Mouse (Mus musculus) kidney, embryonic 15.5 days (tissue): ENCODE measurements around the gene Nr3c2. TPM values are rescaled to one million over a fixed set of nuclear protein-coding genes. Genes with fewer than 3 reads are reported as not detected.

Experiments used
- ATAC-seq: fragments of 200-750 bp; cut with Nextera tagmentation; replicated peaks from 2 replicates; pipeline ENCODE4 v1.8.0; 2017; ENCODE audit warnings: moderate TSS enrichment; ENCODE audit not compliant: low FRiP score
- H3K27ac ChIP-seq: fragments of 300-500 bp; sonication (generic); 2 replicates; pipeline ENCODE4 v1.5.1; 2015; ENCODE audit warnings: mild to moderate bottlenecking, inconsistent platforms
- H3K27me3 ChIP-seq: fragments of 300-500 bp; sonication (generic); 2 replicates; pipeline ENCODE4 v1.6.1; 2015; ENCODE audit warnings: inconsistent platforms
- H3K36me3 ChIP-seq: fragments of 300-500 bp; sonication (generic); 2 replicates; pipeline ENCODE4 v1.6.1; 2015; ENCODE audit warnings: inconsistent platforms
- H3K4me1 ChIP-seq: fragments of 300-500 bp; sonication (generic); 2 replicates; pipeline ENCODE4 v1.6.1; 2015; ENCODE audit warnings: inconsistent platforms
- H3K4me2 ChIP-seq: fragments of 300-500 bp; sonication (generic); 2 replicates; pipeline ENCODE4 v1.6.1; 2015; ENCODE audit warnings: moderate library complexity, mild to moderate bottlenecking, inconsistent platforms
- H3K4me3 ChIP-seq: fragments of 300-500 bp; sonication (generic); replicated peaks from 2 replicates; pipeline ENCODE4 v1.5.1; 2015; ENCODE audit warnings: mild to moderate bottlenecking, inconsistent platforms
- H3K9ac ChIP-seq: fragments of 300-500 bp; sonication (generic); 2 replicates; pipeline ENCODE4 v1.6.1; 2015; ENCODE audit warnings: mild to moderate bottlenecking, inconsistent platforms
- H3K9me3 ChIP-seq: fragments of 300-500 bp; sonication (generic); replicated peaks from 2 replicates; pipeline ENCODE4 v1.6.1; 2016; ENCODE audit warnings: inconsistent platforms
- WGBS: fragments of 180-500 bp; shearing (Covaris S2); methylation state at CpG from one replicate; pipeline ENCODE4 v1.1.7; 2015; ENCODE audit warnings: mixed read lengths; 5-methylcytosine and 5-hydroxymethylcytosine counted together
- polyA plus RNA-seq: library from polyadenylated mRNA; unstranded; fragments of >200 nt; fragmentation: Nextera tagmentation; extraction: Ambion mirVana; gene quantifications from 2 replicates; pipeline ENCODE4 v1.2.1, GENCODE M21; 2015

The Nr3c2 gene
- polyA plus RNA-seq, 1 experiment from 2014 or later = 3.7 TPM

DNA sequence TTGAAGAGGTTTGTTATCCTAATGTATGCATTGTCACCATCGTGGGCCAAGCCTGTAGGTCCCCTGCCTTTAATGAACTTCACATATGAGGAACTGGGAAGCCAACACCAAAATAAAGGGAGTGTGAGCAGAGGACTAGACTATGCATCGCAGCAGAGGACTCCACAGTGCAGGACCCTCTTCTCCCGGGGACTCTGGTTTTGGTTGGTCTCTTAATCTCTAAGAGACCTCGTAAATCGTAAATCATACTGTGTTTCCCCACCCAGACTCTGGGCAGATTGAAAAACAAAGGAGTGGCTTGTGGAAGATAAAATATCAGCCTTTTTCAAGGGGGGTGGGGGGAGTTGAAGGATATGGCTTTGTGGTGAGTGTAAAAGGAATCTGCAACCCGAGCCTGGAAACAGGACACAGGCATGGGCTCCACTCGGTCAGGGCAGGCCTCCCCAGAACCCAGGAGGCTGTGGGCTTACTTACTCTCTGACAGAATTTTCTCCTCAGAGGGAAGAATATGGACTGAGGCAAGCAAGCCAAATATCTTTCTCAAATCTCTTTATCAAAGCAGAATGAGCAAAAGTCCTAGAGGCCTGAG is 234.6 kb downstream of the Nr3c2 start:
- H3K4me2 ChIP-seq = no peak overlapping the region
- peak overlapping the region; percentile 28 for H3K27ac ChIP-seq
- peak; percentile 80 for ATAC-seq
- no peak overlapping the region for H3K4me3 ChIP-seq
- H3K4me1 ChIP-seq = peaks cover 10% of the 10 kb centered on the region
- H3K36me3 ChIP-seq = no peaks in the 10 kb centered on the region
- H3K9me3 ChIP-seq = peaks cover 5% of the 10 kb centered on the region; the same call in 1 of the 2 replicates
- H3K27me3 ChIP-seq = no peaks in the 10 kb centered on the region
- WGBS = 25% methylated on average over 7 of the region's 7 CpGs
- H3K9ac ChIP-seq = no peak overlapping the region

DNA sequence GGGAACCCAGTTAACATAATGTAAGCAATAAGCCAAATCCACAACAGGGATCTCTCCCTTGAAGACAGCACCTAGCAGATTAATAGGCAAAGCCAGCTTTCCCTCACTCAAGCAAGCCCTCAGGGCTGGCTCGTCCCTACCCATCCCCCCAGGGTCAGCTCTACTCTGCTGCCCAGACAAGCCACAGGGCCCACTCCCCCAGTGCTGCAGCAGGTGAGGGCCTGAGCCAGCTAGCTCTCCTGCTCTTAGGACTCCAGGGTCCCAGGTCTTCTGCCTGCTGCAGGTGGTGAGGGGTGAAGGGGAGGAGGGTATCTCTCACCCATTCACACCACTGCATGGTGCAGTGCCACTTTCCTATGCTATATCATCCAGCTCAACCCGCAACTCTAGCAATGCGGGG is 246.0 kb downstream of the Nr3c2 start:
- Histone ChIP-seq H3K36me3 (no peaks in the 10 kb centered on the region), H3K4me3 (no peak overlapping the region), H3K27ac (no peak overlapping the region), H3K4me1 (no peaks in the 10 kb centered on the region), H3K27me3 (no peaks in the 10 kb centered on the region), H3K9me3 (0 out of 2 replicates have a peak, but pooled peaks cover 2% of the 10 kb centered on the region), H3K9ac (no peak overlapping the region), H3K4me2 (no peak overlapping the region)
- 86% methylated on average over 3 of the region's 3 CpGs for WGBS
- ATAC-seq = 0 out of 2 replicates have a peak, but pooled peaks have one; percentile 9

DNA sequence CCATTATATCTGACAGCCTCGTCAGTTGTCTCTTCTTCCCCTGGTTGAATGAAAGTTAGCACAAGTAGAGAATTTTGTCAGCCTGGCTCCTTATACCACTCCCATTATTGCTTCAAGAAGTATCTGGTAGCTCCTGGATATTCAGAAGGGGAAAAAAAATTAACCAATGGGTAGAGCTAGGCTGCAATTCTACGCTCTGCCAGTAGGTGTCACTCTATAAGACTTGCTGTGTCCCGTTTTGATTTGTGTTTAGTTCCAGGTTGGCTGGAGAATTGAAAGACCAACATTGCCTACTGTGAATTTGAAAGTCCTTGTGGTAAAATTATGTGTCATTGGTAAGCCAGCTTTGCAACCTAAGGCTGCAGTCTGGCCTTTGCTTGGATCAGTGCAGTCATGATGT is 255.3 kb downstream of the Nr3c2 start:
- 50% methylated on average over 3 of the region's 3 CpGs for WGBS
- Histone ChIP-seq H3K27me3 (no peaks in the 10 kb centered on the region), H3K36me3 (no peaks in the 10 kb centered on the region), H3K27ac (no peak overlapping the region), H3K4me3 (no peak overlapping the region), H3K4me2 (no peak overlapping the region), H3K9me3 (no peaks in the 10 kb centered on the region), H3K4me1 (no peaks in the 10 kb centered on the region), H3K9ac (no peak overlapping the region)
- ATAC-seq = no peak

DNA sequence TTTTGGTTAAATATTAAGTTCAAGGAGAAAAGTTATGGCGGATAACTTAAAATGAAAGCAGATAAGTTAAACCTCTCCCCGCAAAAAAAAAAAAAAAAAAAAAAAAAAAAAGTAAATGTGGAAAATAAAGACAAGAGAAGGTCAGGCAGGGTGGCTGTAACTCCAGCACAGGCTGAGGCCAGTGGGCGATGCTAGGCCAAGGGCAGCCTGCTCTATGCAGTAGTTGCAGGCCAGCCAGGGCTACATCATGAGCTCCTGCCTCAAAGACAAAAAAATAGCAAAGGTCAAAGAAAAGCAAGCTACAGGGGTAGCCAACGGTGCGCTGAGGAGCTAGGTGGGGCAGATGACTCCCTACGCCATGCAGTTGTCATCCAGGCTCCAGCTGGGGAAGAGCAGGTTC is 270.1 kb downstream of the Nr3c2 start:
- H3K27ac ChIP-seq = 0 out of 2 replicates have a peak overlapping the region, but pooled peaks have one; percentile 22
- ATAC-seq = no peak
- no peaks in the 10 kb centered on the region for H3K9me3 ChIP-seq

DNA sequence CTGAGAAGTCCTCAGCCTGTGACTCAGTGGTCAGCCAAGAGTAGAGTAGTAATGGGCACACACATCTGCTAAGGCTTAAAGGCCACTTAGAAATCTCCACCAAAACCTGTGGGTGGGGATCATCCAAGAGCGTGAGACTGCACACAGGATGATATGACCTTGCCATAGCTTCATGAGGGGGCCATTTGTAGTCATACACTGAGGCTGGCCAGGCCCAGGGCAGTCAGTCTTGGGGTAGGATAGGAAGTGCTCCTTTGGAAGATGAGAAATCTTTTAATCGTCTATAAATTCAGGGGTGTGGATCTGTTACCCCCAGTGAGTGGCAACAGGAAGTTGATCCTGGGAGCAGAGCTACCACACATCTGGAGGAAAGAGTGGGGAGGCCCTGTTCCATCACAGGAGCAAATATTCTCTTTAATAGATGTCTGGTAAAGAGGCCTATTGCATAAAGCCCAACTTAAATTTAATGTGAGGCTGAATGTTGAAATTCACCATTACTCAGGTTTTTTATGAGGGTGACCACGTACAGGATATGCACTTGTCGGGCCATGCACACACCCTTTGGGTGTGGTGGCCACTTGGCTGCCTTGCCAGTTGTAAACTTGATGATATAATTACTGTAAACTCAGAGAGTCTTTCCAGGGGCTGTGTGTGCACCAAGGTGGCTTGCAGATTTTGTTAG is 270.7 kb downstream of the Nr3c2 start:
- Histone ChIP-seq H3K4me3 (no peak overlapping the region), H3K9me3 (no peaks in the 10 kb centered on the region), H3K27me3 (no peaks in the 10 kb centered on the region), H3K36me3 (no peaks in the 10 kb centered on the region), H3K4me1 (0 out of 2 replicates have a peak, but pooled peaks cover 4% of the 10 kb centered on the region), H3K9ac (no peak overlapping the region), H3K4me2 (no peak overlapping the region), H3K27ac (0 out of 2 replicates have a peak overlapping the region, but pooled peaks have one; percentile 22)
- no peak for ATAC-seq
- 74% methylated on average over 4 of the region's 4 CpGs for WGBS

More for the DNA sequence above, 270.1 kb downstream of the Nr3c2 start:
- Histone ChIP-seq H3K9ac (no peak overlapping the region), H3K4me1 (0 out of 2 replicates have a peak, but pooled peaks cover 4% of the 10 kb centered on the region), H3K36me3 (no peaks in the 10 kb centered on the region), H3K4me3 (no peak overlapping the region), H3K27me3 (no peaks in the 10 kb centered on the region), H3K4me2 (no peak overlapping the region)
- 82% methylated on average over 6 of the region's 6 CpGs for WGBS

DNA sequence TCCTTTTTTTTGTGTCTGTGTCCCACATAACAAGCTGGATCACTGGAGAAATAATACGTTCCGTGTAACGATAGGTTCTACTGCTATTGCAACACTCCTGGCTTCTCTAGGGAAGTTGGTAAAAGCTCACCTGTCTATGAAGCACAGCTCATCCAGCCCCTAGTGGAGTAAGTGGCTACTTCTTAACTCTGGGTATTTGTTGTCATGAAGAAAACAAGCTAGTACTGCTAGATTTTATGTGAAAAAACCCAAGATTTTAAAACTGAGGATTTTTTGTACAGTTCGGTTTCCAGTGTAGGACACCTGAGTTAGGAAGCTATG is 271.2 kb downstream of the Nr3c2 start:
- 96% methylated on average over 4 of the region's 4 CpGs for WGBS
- Histone ChIP-seq H3K4me2 (no peak overlapping the region), H3K27ac (no peak overlapping the region), H3K27me3 (no peaks in the 10 kb centered on the region), H3K9ac (no peak overlapping the region), H3K4me3 (no peak overlapping the region), H3K36me3 (no peaks in the 10 kb centered on the region), H3K4me1 (peaks cover 5% of the 10 kb centered on the region; the same call in 1 of the 2 replicates), H3K9me3 (no peaks in the 10 kb centered on the region)
- ATAC-seq = no peak

DNA sequence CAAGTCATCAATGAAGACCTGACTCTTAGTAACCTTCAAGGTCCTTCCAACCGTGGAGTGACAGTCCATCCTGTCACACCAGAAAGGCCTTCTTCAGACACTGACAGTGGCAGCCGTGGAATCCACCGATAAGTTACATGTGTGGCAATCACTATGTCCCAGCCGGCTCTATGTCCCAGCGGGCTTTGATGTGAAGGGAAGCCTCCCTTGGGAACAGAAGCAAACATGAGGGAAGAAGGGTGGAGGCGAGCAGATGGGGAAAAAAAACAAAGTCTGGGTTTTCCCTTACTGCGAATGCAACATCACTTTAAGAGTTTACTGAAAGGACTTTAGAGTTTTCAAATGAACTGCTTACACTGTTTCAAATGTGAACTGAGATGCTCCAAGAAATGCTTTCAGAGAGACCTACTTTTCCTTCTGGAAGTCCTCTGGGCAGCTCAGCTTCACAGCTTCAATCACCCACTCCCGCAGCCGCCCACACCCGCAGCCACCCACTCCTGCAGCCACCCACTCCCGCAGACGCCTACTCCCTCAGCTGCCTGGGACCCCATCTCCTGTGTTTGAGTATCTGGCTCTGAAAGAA is 273.9 kb downstream of the Nr3c2 start:
- 47% methylated on average over 12 of the region's 12 CpGs for WGBS
- Histone ChIP-seq H3K27ac (no peak overlapping the region), H3K36me3 (no peaks in the 10 kb centered on the region), H3K4me2 (no peak overlapping the region), H3K9ac (no peak overlapping the region), H3K27me3 (no peaks in the 10 kb centered on the region), H3K4me3 (no peak overlapping the region), H3K9me3 (no peaks in the 10 kb centered on the region), H3K4me1 (peaks cover 7% of the 10 kb centered on the region; the same call in 1 of the 2 replicates)
- no peak for ATAC-seq

DNA sequence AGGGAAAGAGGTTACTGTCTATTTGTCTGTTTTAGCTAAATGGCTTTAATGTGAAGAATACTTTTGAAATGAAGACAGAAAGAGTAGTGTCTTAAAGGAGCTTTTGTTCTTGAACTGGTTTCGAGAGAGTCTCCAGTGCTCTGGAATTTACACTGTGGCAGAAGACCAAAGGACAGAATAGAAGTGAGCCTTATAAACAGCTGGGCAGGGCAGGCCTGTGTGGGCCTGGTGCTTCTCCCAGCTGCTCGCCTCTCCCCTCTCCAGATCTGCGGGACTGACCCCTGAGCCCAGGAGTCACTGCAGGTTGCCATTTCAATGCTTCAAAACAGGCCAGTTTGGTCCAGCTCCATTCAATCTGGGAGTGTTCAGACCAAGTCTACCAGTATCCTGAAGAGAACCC is 274.5 kb downstream of the Nr3c2 start:
- WGBS = 55% methylated on average over 3 of the region's 3 CpGs
- no peak overlapping the region for H3K27ac ChIP-seq
- no peaks in the 10 kb centered on the region for H3K36me3 ChIP-seq
- no peak overlapping the region for H3K4me2 ChIP-seq
- H3K9ac ChIP-seq = no peak overlapping the region
- peaks cover 7% of the 10 kb centered on the region; the same call in 1 of the 2 replicates for H3K4me1 ChIP-seq
- H3K4me3 ChIP-seq = no peak overlapping the region
- no peaks in the 10 kb centered on the region for H3K9me3 ChIP-seq
- no peaks in the 10 kb centered on the region for H3K27me3 ChIP-seq
- ATAC-seq = no peak

DNA sequence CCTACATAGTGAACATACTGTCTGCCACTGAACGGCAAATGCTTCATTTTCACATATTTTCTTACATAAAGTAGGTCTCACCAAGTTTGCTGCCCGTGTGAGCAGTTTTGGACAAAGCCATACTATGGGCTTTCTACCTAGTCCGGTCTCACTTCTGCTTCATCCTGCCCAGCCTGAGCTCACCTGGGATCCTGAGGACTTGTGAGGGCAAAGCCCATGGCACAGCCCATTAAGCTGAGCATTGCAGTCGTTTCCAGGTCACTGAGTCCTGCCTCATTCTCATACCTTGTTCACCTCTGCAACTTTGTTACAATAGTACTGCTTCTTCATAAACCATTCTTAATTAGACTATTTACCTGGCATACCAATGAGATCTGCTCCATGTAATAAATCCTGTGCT is 276.2 kb downstream of the Nr3c2 start:
- Histone ChIP-seq H3K27me3 (no peaks in the 10 kb centered on the region), H3K4me3 (no peak overlapping the region), H3K36me3 (no peaks in the 10 kb centered on the region), H3K27ac (no peak overlapping the region), H3K9ac (no peak overlapping the region), H3K9me3 (no peaks in the 10 kb centered on the region), H3K4me1 (peaks cover 2% of the 10 kb centered on the region; the same call in 1 of the 2 replicates), H3K4me2 (no peak overlapping the region)
- 0 out of 2 replicates have a peak, but pooled peaks have one; percentile 58 for ATAC-seq
- 59% methylated on average over 4 of the region's 4 CpGs for WGBS

DNA sequence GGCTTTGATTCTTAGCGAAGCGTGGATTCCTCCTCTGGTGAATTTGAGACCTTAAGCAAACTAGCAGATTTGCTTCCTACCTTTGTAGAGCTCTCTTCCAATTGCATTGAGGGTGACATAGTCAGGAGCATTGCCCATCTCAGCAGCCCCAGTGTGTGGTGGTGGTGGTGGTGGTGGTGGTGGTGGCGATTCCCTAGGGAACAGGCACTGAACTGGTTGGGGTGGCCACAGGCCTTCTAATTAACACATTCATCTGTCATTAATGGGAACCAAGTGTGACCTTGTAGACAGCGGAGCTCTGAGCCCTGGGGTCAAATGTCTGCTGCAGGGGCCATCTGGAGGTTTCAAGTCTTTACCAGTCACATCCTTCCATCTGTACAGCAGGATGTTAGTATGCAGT is 277.1 kb downstream of the Nr3c2 start:
- Histone ChIP-seq H3K4me2 (no peak overlapping the region), H3K27ac (no peak overlapping the region), H3K36me3 (no peaks in the 10 kb centered on the region), H3K9ac (no peak overlapping the region), H3K27me3 (no peaks in the 10 kb centered on the region), H3K4me3 (no peak overlapping the region), H3K4me1 (peaks cover 2% of the 10 kb centered on the region; the same call in 1 of the 2 replicates), H3K9me3 (no peaks in the 10 kb centered on the region)
- ATAC-seq = no peak
- WGBS = 74% methylated on average over 4 of the region's 4 CpGs

DNA sequence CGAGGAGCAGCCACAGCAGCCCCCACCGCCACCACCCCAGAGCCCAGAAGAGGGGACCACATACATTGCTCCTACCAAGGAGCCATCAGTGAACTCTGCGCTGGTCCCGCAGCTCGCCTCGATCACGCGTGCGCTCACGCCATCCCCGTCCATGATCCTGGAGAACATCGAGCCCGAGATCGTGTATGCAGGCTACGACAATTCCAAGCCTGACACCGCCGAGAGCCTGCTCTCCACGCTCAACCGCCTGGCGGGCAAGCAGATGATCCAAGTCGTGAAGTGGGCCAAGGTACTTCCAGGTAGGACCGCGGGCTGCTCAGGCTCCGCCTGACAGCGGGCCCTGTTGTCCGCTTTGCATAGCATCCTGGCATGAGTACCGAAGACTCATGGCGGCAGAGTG is 286.6 kb downstream of the Nr3c2 start:
- 92% methylated on average over 28 of the region's 28 CpGs for whole genome bisulfite sequencing
- no peaks in the 10 kb centered on the region for H3K27me3 ChIP-seq
- H3K4me2 ChIP-seq = no peak overlapping the region
- H3K9me3 ChIP-seq = no peaks in the 10 kb centered on the region
- H3K36me3 ChIP-seq = no peaks in the 10 kb centered on the region
- no peak overlapping the region for H3K9ac ChIP-seq
- no peak for ATAC-seq
- no peaks in the 10 kb centered on the region for H3K4me1 ChIP-seq
- H3K27ac ChIP-seq = no peak overlapping the region
- no peak overlapping the region for H3K4me3 ChIP-seq

DNA sequence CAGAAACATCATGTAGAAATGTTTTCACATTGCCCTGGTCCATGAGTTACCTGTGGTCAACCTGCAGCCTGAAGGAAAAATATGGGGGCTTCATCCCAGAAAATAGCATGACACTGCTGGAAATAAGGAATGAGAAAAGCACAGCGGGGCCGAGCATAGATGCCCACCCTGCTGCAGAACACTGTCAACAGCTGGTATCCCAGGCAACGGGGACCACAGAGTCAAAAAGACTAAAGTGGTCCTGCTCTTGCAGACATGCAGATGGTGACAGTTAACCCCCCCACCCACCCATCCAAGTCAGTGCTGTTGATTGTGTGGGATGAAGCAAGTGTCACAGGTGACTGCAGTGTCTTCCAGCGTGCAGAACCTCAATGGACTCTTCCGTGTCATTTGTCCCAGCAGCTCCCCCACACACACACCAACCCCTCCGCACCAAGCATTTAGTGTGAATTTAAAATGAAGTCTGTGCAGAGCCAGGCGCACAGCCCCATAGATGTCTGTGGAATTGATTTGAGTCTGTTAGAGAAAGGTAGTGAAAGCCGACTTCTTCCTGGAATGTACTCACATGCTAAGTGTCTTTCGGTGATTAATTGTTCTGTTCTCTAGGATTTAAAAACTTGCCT is 287.8 kb downstream of the Nr3c2 start:
- H3K4me2 ChIP-seq = no peak overlapping the region
- no peaks in the 10 kb centered on the region for H3K9me3 ChIP-seq
- no peaks in the 10 kb centered on the region for H3K27me3 ChIP-seq
- no peak overlapping the region for H3K4me3 ChIP-seq
- no peaks in the 10 kb centered on the region for H3K4me1 ChIP-seq
- WGBS = 76% methylated on average over 9 of the region's 9 CpGs
- H3K27ac ChIP-seq = no peak overlapping the region
- no peak overlapping the region for H3K9ac ChIP-seq
- ATAC-seq = no peak
- H3K36me3 ChIP-seq = no peaks in the 10 kb centered on the region
